Mouse (Mus musculus): ENCODE data around the gene Itfg2.

The Itfg2 gene

DNA sequence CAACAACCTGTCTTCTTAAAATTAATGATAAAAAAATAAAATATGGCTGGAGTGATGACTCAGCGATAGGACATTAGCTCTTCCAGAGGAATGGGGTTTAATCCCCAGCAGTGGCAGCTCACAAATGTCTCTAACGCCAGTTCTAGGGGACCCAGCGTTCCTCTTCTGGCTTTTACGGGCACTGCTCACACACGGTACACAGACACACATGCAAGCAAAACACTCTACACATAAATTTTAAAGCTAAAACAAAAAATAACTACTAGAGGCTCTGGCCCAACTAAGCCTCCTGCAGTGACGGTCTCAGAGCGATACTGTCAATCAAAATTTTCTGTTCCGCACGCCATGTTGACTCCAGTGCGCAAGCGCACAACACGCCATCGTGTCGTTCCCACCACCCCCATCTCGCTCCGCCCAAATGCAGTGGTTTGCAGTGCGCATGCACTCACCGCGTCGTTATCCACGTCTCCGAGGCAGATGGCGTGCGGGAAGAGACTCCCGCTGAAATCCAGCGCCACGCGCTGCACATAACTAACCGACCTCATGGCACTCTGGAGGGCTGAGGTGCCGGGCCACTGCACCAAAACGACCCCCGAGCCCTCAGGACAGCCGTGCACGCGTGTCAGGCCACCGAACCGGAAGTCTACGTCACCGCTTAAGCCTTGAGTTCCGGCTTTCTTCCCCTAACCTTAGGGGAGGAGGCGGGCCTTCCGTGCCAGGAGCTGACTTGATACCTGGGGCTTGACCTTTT lies at the start of gene Itfg2:
Gene Itfg2, minus strand, starts transcription at position 663 of the 751 bp plus-strand sequence.
- DNase-seq = peak; percentile 96

- no peak for DNase-seq
Observed at GRCm38 (mm10) chr6:128474112-128474511, 49.4 kb upstream of the Itfg2 start.

DNA sequence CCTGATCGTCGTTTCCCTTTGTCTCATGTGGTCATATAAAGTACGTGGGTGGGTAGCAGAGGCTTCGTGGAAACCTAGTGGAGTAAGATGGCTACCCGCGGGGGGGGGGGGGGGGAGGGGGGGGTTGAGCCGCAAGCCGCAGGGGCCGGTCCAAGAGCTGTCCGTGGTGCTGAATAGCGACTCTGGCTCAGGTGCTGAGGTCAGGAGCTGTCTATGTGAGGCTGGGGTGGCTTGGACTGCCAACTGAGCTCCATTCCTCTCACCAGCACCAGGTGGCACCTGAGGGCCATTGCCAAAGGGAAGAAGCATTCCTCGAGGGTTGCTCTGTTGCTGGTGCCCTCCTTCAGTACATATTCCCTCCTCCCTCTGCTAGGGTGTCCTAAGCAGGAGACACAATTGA lies 44.7 kb upstream of the Itfg2 start:
- peak; percentile 7 for DNase-seq

- no peak for DNase-seq
Observed at GRCm38 (mm10) chr6:128467298-128467697, 42.6 kb upstream of the Itfg2 start.

DNA sequence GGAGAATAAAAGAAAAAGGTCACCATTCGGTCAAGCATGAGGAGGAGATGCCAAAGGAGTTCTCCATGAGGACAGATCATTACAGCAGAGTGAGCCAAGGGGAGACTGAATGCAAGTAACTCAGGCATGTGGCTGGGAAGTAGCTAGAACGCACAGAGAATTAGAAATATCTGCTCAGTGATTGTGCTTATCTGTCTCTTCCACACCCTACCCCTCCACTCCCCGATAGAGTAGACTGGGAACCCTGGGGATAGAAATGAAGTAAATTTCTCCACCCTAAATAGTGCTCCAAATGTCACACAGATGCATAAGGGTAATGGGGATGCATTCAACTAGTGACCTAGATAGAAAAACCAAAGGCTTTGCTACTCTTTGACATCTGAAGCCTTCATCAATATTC lies 41.8 kb upstream of the Itfg2 start:
- DNase-seq = no peak

- DNase-seq = no peak
Observed at GRCm38 (mm10) chr6:128466043-128466442, 41.3 kb upstream of the Itfg2 start.

DNA sequence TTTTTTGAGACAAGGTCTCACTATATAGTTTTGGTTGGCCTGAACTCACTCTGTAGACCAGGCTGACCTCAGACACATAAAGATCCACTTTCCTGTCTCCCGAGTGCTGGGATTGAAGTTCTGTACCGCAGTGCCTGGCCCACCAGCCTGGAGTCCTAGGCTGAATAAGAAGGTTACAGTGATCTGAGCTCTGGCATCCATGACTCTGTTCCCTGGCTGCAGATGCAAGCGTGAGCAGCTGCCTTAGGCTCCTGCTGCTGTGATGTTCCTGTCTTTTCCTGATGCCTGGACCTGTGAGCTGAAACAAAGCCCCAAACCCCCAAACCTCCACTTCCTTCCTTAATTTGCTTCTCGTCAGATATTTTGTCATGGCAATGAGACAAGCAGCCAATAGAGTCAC lies 40.3 kb upstream of the Itfg2 start:
- no peak for DNase-seq

GRCm38 (mm10) chr6:128461606-128462005 lies 36.9 kb upstream of the Itfg2 start:
- no peak for DNase-seq

GRCm38 (mm10) chr6:128460729-128461503 lies 36.2 kb upstream of the Itfg2 start:
- no peak for DNase-seq

- no peak for DNase-seq
Observed at GRCm38 (mm10) chr6:128460321-128460720, 35.6 kb upstream of the Itfg2 start.

DNA sequence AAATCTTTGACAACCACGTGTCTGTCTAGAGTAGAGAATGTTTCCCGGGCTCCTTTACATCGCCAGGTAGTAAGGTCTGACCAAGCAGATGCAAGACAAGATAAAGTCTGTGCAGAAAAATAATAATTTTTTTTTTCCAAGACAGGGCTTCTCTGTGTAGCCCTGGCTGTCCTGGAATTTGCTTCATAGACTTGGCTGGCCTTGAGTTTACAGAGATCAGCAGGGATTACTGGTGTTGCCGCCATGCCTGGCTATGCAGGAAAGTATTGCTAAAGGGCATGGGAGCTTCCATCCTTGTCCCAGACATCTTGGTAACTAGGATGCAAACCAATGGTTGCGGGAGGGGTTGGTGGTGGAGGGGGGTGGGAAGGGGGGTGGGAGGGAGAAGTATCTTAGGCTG lies 32.5 kb upstream of the Itfg2 start:
- DNase-seq = no peak

GRCm38 (mm10) chr6:128455835-128456605 lies 31.3 kb upstream of the Itfg2 start:
- DNase-seq = peak; percentile 32

- no peak for DNase-seq
Observed at GRCm38 (mm10) chr6:128447063-128447462, 22.3 kb upstream of the Itfg2 start.

DNA sequence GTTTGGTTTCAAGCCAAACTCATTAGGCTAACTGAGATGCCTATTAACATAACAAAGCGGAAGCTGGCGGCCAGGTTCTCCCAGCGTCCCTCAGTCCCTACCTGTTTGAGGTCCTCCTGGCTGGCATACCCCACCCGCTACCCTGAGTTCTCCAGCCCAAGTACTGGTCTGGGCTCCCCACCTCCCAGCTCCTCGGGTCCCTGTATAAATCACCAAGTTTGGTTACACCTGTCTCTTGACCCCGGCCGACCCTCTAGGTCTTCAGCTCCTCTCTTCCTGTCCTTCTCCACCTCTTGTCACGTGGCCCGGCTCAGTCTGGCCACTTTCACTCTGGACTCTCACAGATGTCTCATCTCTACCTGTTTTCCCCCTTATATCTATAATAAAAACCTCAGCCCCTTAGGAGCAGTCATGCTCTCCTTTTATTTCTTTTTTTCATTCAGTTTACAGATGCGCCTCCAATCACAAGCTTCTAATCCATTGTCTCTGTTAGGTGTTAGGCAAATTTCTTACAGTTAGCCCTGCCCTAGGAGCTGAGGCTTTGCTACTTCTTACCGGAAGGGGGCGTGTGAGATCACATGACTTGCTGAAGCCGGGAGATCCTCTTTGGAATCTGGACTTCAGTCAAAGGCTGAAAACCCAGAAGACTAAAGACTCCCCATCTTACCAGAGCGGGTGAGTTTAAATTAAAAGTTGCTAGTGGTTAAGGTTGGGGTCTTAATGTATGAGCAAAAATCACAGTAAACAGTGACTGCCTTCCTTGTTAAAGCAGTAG lies 21.2 kb upstream of the Itfg2 start:
- peak; percentile 38 for DNase-seq

DNA sequence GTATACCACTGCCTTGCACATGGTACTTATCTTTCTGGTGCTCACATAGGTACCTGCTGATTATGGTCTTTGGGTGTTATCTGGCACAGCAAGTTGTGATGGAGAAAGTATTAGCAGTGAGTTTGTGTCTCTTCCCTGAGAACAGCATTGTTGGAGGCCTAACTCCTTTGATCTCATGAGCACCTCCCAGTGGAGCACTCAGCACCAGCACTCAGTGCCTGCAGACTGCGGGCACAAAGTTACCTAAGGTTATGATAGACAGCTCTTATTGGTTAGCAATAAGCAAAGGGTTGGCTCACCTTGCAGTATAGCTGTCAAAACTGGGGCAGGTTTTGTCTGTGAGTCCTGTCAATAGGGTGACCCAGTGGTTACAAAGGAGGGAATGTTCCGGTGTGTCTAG lies 15.5 kb upstream of the Itfg2 start:
- no peak for DNase-seq

DNA sequence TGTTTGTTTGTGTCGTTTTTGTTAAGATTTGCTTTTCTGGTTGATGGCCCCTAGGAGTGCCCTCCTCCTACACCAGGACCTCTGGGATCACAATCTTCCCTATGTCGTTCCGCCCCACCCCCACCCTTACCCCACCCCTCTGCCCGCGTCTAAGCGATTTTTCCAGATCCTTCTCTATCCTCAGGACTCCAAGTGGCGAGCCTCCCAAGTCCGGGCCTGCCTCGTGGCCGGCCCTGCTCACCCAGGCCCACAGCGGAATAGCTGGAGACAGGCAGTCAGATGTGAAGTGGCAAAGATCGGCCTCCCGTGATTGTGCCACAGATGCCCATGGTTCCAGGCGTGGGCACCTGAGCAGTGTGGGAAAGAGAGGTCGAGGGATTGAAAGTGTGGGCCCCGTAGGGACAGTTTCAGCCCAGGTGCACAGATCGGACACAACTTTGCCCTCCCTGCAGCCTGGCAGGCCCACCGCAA lies 14.2 kb upstream of the Itfg2 start:
- DNase-seq = no peak

DNA sequence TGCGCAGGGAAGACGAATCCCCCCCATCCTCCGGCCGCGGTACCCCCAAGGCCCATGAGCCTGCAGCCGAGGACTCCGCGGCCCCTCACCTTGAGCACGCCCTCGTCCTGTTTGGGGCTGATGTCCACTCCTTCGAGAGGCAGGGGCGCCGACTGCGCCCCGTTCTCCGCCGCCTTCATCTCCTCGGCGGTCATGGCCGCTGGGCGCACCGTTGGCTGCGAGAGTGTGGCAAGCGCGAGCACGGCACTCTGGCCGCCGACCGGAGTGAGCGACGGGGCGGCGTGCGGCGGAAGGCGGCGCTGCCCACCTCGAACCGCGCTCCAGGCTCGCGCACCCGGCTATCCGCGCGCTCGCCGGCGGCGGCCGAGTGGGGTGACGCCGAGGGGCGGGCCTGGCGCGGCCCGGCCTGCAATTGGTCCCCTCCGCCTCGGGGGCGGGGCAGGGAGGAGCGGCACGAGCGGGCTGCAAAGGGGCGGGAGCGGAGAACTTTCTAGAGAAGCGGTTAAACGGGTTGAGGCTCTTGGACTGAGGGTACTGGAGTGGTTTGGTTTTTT lies 13.7 kb upstream of the Itfg2 start, which contains the start of gene Fkbp4:
Gene Fkbp4, minus strand, starts transcription at position 361 of the 554 bp plus-strand sequence.
- peak; percentile 96 for DNase-seq

DNA sequence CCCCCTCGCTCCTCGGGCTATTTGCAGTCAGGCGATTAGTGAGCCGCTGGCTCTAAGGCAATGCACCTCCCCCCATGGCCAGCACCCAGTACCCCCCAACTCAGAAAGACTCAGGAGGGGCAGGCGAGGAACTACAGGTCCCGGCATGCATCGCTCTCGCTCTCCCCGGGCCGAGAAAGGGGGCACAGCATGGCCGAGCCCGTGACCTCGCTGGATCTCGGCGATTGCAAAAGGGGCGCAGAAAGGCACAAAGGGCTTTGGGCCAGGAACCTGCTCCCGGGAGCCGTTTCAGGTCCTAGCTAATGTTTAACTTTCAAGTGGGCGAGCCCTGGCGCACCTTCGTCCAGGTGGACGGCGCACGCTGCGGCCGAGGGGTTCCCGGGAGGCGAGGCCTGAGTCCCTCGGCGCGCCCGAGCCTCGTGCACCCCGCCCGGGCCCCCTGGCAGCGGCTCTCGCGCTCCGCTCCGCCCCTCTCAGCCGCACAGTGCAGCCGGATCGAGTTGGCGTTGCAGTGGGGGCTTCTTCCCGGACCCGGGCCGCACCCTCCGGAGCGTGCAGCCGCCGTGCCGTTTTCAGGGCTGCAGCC lies 13.1 kb upstream of the Itfg2 start:
- DNase-seq = peak; percentile 66

DNA sequence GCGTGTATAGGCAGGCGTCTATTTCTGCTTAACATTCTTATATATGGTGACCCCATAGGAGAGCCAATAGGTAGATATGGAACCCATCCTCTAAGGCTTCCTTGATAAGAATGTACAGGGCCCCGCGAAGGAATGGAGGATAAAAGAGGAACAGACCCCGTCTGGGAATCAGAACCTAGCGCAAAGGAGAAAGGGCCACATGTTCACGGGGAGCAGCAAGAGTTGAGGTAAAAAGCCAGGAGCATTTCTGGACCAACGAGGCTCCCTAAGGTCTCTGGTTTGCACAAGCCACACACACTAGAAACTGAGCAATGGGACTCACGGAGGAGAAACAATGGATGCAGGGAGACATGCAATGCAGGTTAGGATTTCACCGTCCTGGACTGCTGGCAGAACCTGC lies 12.6 kb upstream of the Itfg2 start:
- DNase-seq = no peak

GRCm38 (mm10) chr6:128436356-128437005 lies 11.8 kb upstream of the Itfg2 start:
- DNase-seq = no peak

DNA sequence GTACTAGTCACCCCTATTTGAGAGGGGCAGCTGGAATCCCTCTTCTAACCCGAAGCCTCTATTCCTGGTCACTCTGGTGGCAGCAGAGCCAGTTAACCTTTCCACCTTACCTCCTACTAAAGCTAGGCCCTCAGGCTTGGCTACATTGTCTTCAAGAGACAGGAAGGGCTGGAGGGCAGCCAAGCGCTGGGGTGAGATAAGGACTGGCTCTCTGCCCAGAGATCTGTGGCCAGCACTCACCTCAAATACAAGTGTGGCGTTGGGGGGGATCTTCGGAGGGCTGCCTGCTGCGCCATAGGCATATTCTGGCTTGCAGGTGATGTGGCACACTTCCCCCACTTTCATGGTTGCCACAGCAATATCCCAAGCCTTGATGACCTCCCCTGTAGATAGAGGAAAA lies 10.7 kb upstream of the Itfg2 start:
- DNase-seq = no peak
